8 mouse cellular contexts compared by ENCODE assay signal in the genomic region with DNA sequence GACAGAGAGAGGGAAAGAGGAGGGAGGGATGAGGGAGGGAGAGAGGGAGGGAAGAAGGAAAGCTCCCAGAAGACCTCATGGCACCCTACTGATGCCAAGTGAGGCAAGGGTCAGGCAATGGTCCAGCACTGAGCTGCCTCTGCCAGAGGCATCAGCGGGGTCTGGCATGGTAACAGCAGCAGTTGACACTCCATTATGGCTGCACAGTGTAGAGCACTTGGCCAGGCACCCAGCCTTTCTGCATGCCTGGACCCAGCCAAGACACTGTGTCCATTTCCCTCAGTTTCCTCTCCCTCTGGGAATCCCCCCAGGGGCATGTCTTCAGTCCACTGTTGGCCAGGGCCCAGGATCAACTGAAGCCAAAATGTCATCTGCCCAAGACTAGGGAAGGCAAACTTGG. TPM values are rescaled to one million over a fixed set of nuclear protein-coding genes. Genes with fewer than 3 reads are reported as not detected.
DNase-seq lines count a peak whose midpoint lies in the region; ATAC-seq lines count a peak whose summit lies in the region.

No protein-coding gene starts in this region.

- DNase-seq in cerebellum, adult 11 months, result peak; percentile 71
- peak; percentile 92 for DNase-seq in brain, adult 2 months (ENCODE audit: low read depth, low spot score)
- peak; percentile 79 for DNase-seq in gastrocnemius, postnatal 25 days
- DNase-seq in layer of hippocampus, postnatal 14 days (ENCODE audit: low spot score in 2 of 2), result peak; percentile 80 to 91
- DNase-seq in right cerebral cortex, adult 18-20 months, result peak; percentile 80

- ATAC-seq in cerebellum, adult (ENCODE audit: insufficient number of reproducible peaks, low FRiP score, low TSS enrichment), result no peak
- no peak for ATAC-seq in inflammation-experienced regulatory T-cells, adult 6 months
- ATAC-seq in erythroblast, adult 5-6 weeks (replicated peaks; ENCODE audit: low FRiP score, poor library complexity, severe bottlenecking), result no peak

RNA-seq across cellular contexts. Expression of gene Slc25a42, which starts 4.5 kb away (rescaled TPM):
- 10 to 100 TPM; 30.0 to 39.2 TPM for total RNA-seq in gastrocnemius, postnatal 25 days (2021)
- 10 to 100 TPM; 34.0 to 36.2 TPM for total RNA-seq in layer of hippocampus, postnatal 14 days (2021)
- 10 to 100 TPM in 2 of 3 experiments, 1 to 10 TPM in 1; 5.1 to 15.7 (median 11.2) TPM for polyA plus RNA-seq in inflammation-experienced regulatory T-cells, adult 6 months (2017; shearing (Covaris generic))
- total RNA-seq in erythroblast, adult 5-6 weeks (2015; ENCODE audit: low replicate concordance), result 13.8 and 20.6 TPM in 2 replicates
- total RNA-seq in erythroblast, adult 5-6 weeks (2017; ENCODE audit: low replicate concordance), result 16.2 and 23.8 TPM in 2 replicates

RNA-seq across cellular contexts. Expression of gene Sugp2, which starts 17.5 kb away (rescaled TPM):
- total RNA-seq in gastrocnemius, postnatal 25 days (2021), result 10 to 100 TPM; 43.1 to 45.0 TPM
- total RNA-seq in layer of hippocampus, postnatal 14 days (2021), result 100 to 1,000 TPM; 124 TPM
- polyA plus RNA-seq in inflammation-experienced regulatory T-cells, adult 6 months (2017; shearing (Covaris generic)), result 10 to 100 TPM; 12.6 to 23.3 (median 20.8) TPM
- 24.4 and 33.9 TPM in 2 replicates for total RNA-seq in erythroblast, adult 5-6 weeks (2015; ENCODE audit: low replicate concordance)
- 22.7 and 28.9 TPM in 2 replicates for total RNA-seq in erythroblast, adult 5-6 weeks (2017; ENCODE audit: low replicate concordance)

RNA-seq across cellular contexts. Expression of gene Armc6, which starts 17.7 kb away (rescaled TPM):
- total RNA-seq in gastrocnemius, postnatal 25 days (2021), result 1 to 10 TPM; 7.6 to 8.2 TPM
- 10 to 100 TPM; 60.1 to 67.4 TPM for total RNA-seq in layer of hippocampus, postnatal 14 days (2021)
- 1 to 10 TPM; 6.0 to 9.0 (median 6.4) TPM for polyA plus RNA-seq in inflammation-experienced regulatory T-cells, adult 6 months (2017; shearing (Covaris generic))
- 4.6 TPM in 1 of 2 replicates, not detected in the other for total RNA-seq in erythroblast, adult 5-6 weeks (2015; ENCODE audit: low replicate concordance)
- total RNA-seq in erythroblast, adult 5-6 weeks (2017; ENCODE audit: low replicate concordance), result 4.0 and 6.1 TPM in 2 replicates

RNA-seq across cellular contexts. Expression of gene Tmem161a, which starts 44.4 kb away (rescaled TPM):
- total RNA-seq in gastrocnemius, postnatal 25 days (2021), result 10 to 100 TPM; 68.1 to 72.3 TPM
- total RNA-seq in layer of hippocampus, postnatal 14 days (2021), result 10 to 100 TPM; 46.1 to 49.4 TPM
- polyA plus RNA-seq in inflammation-experienced regulatory T-cells, adult 6 months (2017; shearing (Covaris generic)), result 10 to 100 TPM; 20.8 to 30.3 (median 23.3) TPM
- total RNA-seq in erythroblast, adult 5-6 weeks (2015; ENCODE audit: low replicate concordance), result 4.0 and 8.1 TPM in 2 replicates
- 4.5 and 4.9 TPM in 2 replicates for total RNA-seq in erythroblast, adult 5-6 weeks (2017; ENCODE audit: low replicate concordance)

Comparison
In these comparisons a context has a peak if more than half of its experiments do, and no peak if none do; other contexts are left out.
1. RNA of gene Armc6, which starts 17.7 kb away (total RNA-seq): 60.1 to 67.4 TPM in layer of hippocampus, postnatal 14 days; 7.6 to 8.2 TPM in gastrocnemius, postnatal 25 days and 4.0 to 6.1 TPM in erythroblast, adult 5-6 weeks; every median in the first group is over 4 times any median in the second.
2. Peak in every context shown above with its lines, with median percentiles within 50 percentile points of each other: DNase-seq.